Comparison of ENCODE assay signal across 15 mouse cellular contexts in the genomic region with DNA sequence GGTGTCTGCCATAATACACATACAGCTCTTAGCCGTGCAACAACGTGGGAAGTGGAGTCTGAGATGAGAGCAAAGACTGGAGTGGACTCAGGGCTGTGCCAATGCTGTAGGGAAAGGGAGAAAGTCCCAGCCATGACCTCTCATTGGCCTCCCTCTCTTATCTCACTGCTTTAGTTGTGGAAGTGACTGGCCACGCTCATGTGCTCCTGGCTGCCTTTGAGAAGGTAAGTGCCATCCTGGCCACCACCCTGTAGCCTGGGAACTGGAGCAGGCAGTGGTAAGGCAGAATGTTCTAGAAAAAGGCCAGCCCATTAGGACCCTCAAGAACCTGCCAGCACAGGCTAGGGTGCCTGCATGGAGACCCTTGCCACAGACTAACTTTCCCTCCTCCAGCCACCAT.
"Had no signal": no experiment of that assay in that cellular context is flagged by ENCODE, and none has a peak within 500 bp of the region (broad histone marks: within the 10 kb centered on the region; RNA-seq: fewer than 3 reads in every experiment).

No protein-coding gene starts in this region.

- ATAC-seq: liver, postnatal 0 days; lung, postnatal 0 days; midbrain, embryonic 13.5 days; midbrain, embryonic 15.5 days had no signal

- H3K4me3 ChIP-seq: lung, embryonic 15.5 days; midbrain, embryonic 13.5 days; midbrain, embryonic 15.5 days; neural tube, embryonic 12.5 days; stomach, embryonic 15.5 days had no signal

- DNase-seq: liver, postnatal 0 days; lung, adult 2 months; lung, postnatal 14 days; lung, postnatal 36 days; right cerebral cortex, postnatal 14 days; thymus, adult 18-20 months; thymus, postnatal 14 days; thymus, postnatal 36 days had no signal

- H3K4me1 ChIP-seq: midbrain, embryonic 13.5 days; neural tube, embryonic 12.5 days had no signal

- H3K27me3 ChIP-seq: lung, embryonic 15.5 days; midbrain, embryonic 13.5 days; midbrain, embryonic 15.5 days; neural tube, embryonic 12.5 days; stomach, embryonic 15.5 days had no signal

- H3K9me3 ChIP-seq: lung, embryonic 15.5 days; midbrain, embryonic 13.5 days; midbrain, embryonic 15.5 days; neural tube, embryonic 12.5 days; stomach, embryonic 15.5 days had no signal

- H3K27ac ChIP-seq: lung, embryonic 15.5 days; macrophage; midbrain, embryonic 13.5 days; midbrain, embryonic 15.5 days; neural tube, embryonic 12.5 days; stomach, embryonic 15.5 days had no signal
